24 mouse cellular contexts compared by ENCODE assay signal in genomic region chr4:53376995-53377394, GRCm38 (mm10).
DNase-seq lines count a peak whose midpoint lies in the region; ATAC-seq and TF ChIP-seq lines count a peak whose summit lies in the region.
"Had no signal": no experiment of that assay in that cellular context is flagged by ENCODE, and none has a peak within 500 bp of the region (broad histone marks: within the 10 kb centered on the region; RNA-seq: fewer than 3 reads in every experiment).

No protein-coding gene starts in this region.

- H3K9ac ChIP-seq in forebrain, embryonic 13.5 days = no peak overlapping the region
- H3K9ac ChIP-seq in hindbrain, embryonic 15.5 days = no peak overlapping the region
- no peak overlapping the region for H3K9ac ChIP-seq in stomach, embryonic 16.5 days (ENCODE audit: low read length)
- H3K9ac ChIP-seq in stomach, postnatal 0 days (ENCODE audit: low read length) = no peak overlapping the region
- H3K9ac ChIP-seq: stomach, embryonic 15.5 days had no signal

- DNase-seq in forebrain, embryonic 10.5 days (ENCODE audit: extremely low spot score, low spot score) = no peak
- no peak for DNase-seq in hindbrain, embryonic 10.5 days (ENCODE audit: low spot score)
- no peak for DNase-seq in stomach, postnatal 0 days (ENCODE audit: low spot score)
- no peak for DNase-seq in gastrocnemius, adult 8-10 months (ENCODE audit: low spot score in 2 of 2)
- DNase-seq: adrenal gland, postnatal 25 days; cerebellum, adult 2 months; cerebellum, postnatal 36 days; heart, postnatal 10 days; kidney, adult 2 months; kidney, postnatal 14 days; left cerebral cortex, postnatal 4 days; lung, postnatal 14 days; midbrain, embryonic 14.5 days; right cerebral cortex, postnatal 25 days had no signal

- no peak overlapping the region for H3K27ac ChIP-seq in forebrain, embryonic 13.5 days
- no peak overlapping the region for H3K27ac ChIP-seq in forebrain, embryonic 10.5 days
- H3K27ac ChIP-seq in hindbrain, embryonic 15.5 days (replicated peaks) = peak overlapping the region; percentile 38; the same call in 1 of the 2 replicates
- H3K27ac ChIP-seq in hindbrain, embryonic 10.5 days = no peak overlapping the region
- no peak overlapping the region for H3K27ac ChIP-seq in stomach, embryonic 16.5 days (ENCODE audit: low read length)
- no peak overlapping the region for H3K27ac ChIP-seq in stomach, postnatal 0 days (replicated peaks)
- H3K27ac ChIP-seq: stomach, embryonic 15.5 days had no signal

- H3K36me3 ChIP-seq in forebrain, embryonic 13.5 days (ENCODE audit: poor library complexity, severe bottlenecking) = no peaks in the 10 kb centered on the region
- H3K36me3 ChIP-seq in forebrain, embryonic 10.5 days (replicated peaks) = no peaks in the 10 kb centered on the region
- H3K36me3 ChIP-seq in hindbrain, embryonic 15.5 days = no peaks in the 10 kb centered on the region
- H3K36me3 ChIP-seq in hindbrain, embryonic 10.5 days = no peaks in the 10 kb centered on the region
- H3K36me3 ChIP-seq in stomach, embryonic 16.5 days (ENCODE audit: control insufficient read depth, insufficient read depth, low read length) = no peaks in the 10 kb centered on the region
- no peaks in the 10 kb centered on the region for H3K36me3 ChIP-seq in stomach, postnatal 0 days (ENCODE audit: control insufficient read depth, insufficient read depth, low read length)
- H3K36me3 ChIP-seq: stomach, embryonic 15.5 days had no signal

- no peaks in the 10 kb centered on the region for H3K27me3 ChIP-seq in forebrain, embryonic 13.5 days
- H3K27me3 ChIP-seq in forebrain, embryonic 10.5 days (ENCODE audit: poor library complexity, severe bottlenecking) = no peaks in the 10 kb centered on the region
- H3K27me3 ChIP-seq in hindbrain, embryonic 15.5 days = no peaks in the 10 kb centered on the region
- H3K27me3 ChIP-seq in hindbrain, embryonic 10.5 days (ENCODE audit: insufficient read depth, poor library complexity, severe bottlenecking) = no peaks in the 10 kb centered on the region
- H3K27me3 ChIP-seq in stomach, embryonic 16.5 days (ENCODE audit: control insufficient read depth, insufficient read depth, low read length) = no peaks in the 10 kb centered on the region
- no peaks in the 10 kb centered on the region for H3K27me3 ChIP-seq in stomach, postnatal 0 days (ENCODE audit: control insufficient read depth, insufficient read depth, low read length)
- H3K27me3 ChIP-seq: stomach, embryonic 15.5 days had no signal

- 0 out of 2 replicates have a peak, but pooled peaks cover 1% of the 10 kb centered on the region for H3K4me1 ChIP-seq in forebrain, embryonic 13.5 days
- no peaks in the 10 kb centered on the region for H3K4me1 ChIP-seq in forebrain, embryonic 10.5 days
- 0 out of 2 replicates have a peak, but pooled peaks cover 7% of the 10 kb centered on the region for H3K4me1 ChIP-seq in hindbrain, embryonic 15.5 days (replicated peaks)
- no peaks in the 10 kb centered on the region for H3K4me1 ChIP-seq in hindbrain, embryonic 10.5 days (replicated peaks)
- H3K4me1 ChIP-seq in stomach, embryonic 16.5 days (ENCODE audit: control insufficient read depth, insufficient read depth, low read length) = no peaks in the 10 kb centered on the region
- no peaks in the 10 kb centered on the region for H3K4me1 ChIP-seq in stomach, postnatal 0 days (replicated peaks; ENCODE audit: control insufficient read depth, insufficient read depth)
- H3K4me1 ChIP-seq: stomach, embryonic 15.5 days had no signal

- ATAC-seq in forebrain, embryonic 13.5 days = peak; percentile 36; the same call in 1 of the 2 replicates
- peak; percentile 68; the same call in 1 of the 2 replicates for ATAC-seq in hindbrain, embryonic 15.5 days (ENCODE audit: low FRiP score, low read depth)
- ATAC-seq in stomach, embryonic 16.5 days (ENCODE audit: insufficient read depth, low FRiP score) = peak; percentile 40; the same call in 1 of the 2 replicates
- ATAC-seq in stomach, postnatal 0 days (ENCODE audit: low FRiP score, low TSS enrichment) = no peak
- no peak for ATAC-seq in cerebellum, adult (ENCODE audit: insufficient number of reproducible peaks, low FRiP score, low TSS enrichment)
- ATAC-seq: CD4-positive, CD25-positive, alpha-beta regulatory T cell, adult 4 months; inflammation-experienced regulatory T-cells, adult 6 months had no signal

- WGBS in forebrain, embryonic 13.5 days = 75% methylated on average over 4 of the region's 4 CpGs
- 81% methylated on average over 4 of the region's 4 CpGs for WGBS in forebrain, embryonic 10.5 days
- WGBS in hindbrain, embryonic 15.5 days = 51% methylated on average over 4 of the region's 4 CpGs
- WGBS in hindbrain, embryonic 10.5 days = 73% methylated on average over 4 of the region's 4 CpGs
- WGBS in stomach, embryonic 16.5 days = 70% methylated on average over 4 of the region's 4 CpGs
- 58% methylated on average over 4 of the region's 4 CpGs for WGBS in stomach, postnatal 0 days

- no peak for TF ChIP-seq EP300 in stomach, postnatal 0 days (optimal IDR thresholded peaks at IDR 0.05)

- no peaks in the 10 kb centered on the region for H3K9me3 ChIP-seq in forebrain, embryonic 13.5 days (replicated peaks)
- H3K9me3 ChIP-seq in forebrain, embryonic 10.5 days = no peaks in the 10 kb centered on the region
- no peaks in the 10 kb centered on the region for H3K9me3 ChIP-seq in hindbrain, embryonic 15.5 days
- H3K9me3 ChIP-seq in hindbrain, embryonic 10.5 days = no peaks in the 10 kb centered on the region
- no peaks in the 10 kb centered on the region for H3K9me3 ChIP-seq in stomach, embryonic 16.5 days (replicated peaks; ENCODE audit: control insufficient read depth, low read length)
- no peaks in the 10 kb centered on the region for H3K9me3 ChIP-seq in stomach, postnatal 0 days (ENCODE audit: control insufficient read depth, low read length)
- H3K9me3 ChIP-seq: megakaryocyte, embryonic 14.5 days; stomach, embryonic 15.5 days had no signal

- no peak overlapping the region for H3K4me2 ChIP-seq in forebrain, embryonic 13.5 days
- H3K4me2 ChIP-seq in hindbrain, embryonic 15.5 days = no peak overlapping the region
- no peak overlapping the region for H3K4me2 ChIP-seq in stomach, embryonic 16.5 days (ENCODE audit: low read depth, low read length)
- no peak overlapping the region for H3K4me2 ChIP-seq in stomach, postnatal 0 days (replicated peaks; ENCODE audit: low read depth)
- H3K4me2 ChIP-seq: heart, embryonic 11.5 days; liver, embryonic 11.5 days; stomach, embryonic 15.5 days had no signal

- TF ChIP-seq CTCF in stomach, postnatal 0 days (IDR thresholded peaks at IDR 0.05; ENCODE audit: low read depth) = no peak

- H3K4me3 ChIP-seq in forebrain, embryonic 13.5 days = no peak overlapping the region
- H3K4me3 ChIP-seq in forebrain, embryonic 10.5 days = no peak overlapping the region
- H3K4me3 ChIP-seq in hindbrain, embryonic 15.5 days = no peak overlapping the region
- no peak overlapping the region for H3K4me3 ChIP-seq in hindbrain, embryonic 10.5 days
- no peak overlapping the region for H3K4me3 ChIP-seq in stomach, embryonic 16.5 days (replicated peaks; ENCODE audit: low read length)
- H3K4me3 ChIP-seq in stomach, postnatal 0 days (ENCODE audit: low read depth, low read length) = no peak overlapping the region
- H3K4me3 ChIP-seq: megakaryocyte, embryonic 14.5 days; stomach, embryonic 15.5 days had no signal

Comparison
In these comparisons a context has a peak if more than half of its experiments do, and no peak if none do; other contexts are left out.
1. ATAC-seq: peak in forebrain, embryonic 13.5 days (single experiment), hindbrain, embryonic 15.5 days (single experiment) and stomach, embryonic 16.5 days (single experiment); none in stomach, postnatal 0 days (single experiment) and cerebellum, adult (single experiment).